Mouse (Mus musculus) ES-E14 (cell line): ENCODE results near the gene Leng9.

Experiments used
- MAFK ChIP-seq: IDR thresholded peaks from 2 replicates; pipeline ENCODE4 v1.6.1; 2014; ENCODE audit warnings: mild to moderate bottlenecking, low read depth, low read length, inconsistent platforms; ENCODE audit not compliant: insufficient read depth
- ZNF384 ChIP-seq: IDR thresholded peaks from 2 replicates; pipeline ENCODE4 v1.6.1; 2012; ENCODE audit warnings: low read depth, low read length, inconsistent platforms

GRCm38 (mm10) chr7:4119976-4120921, 29.9 kb downstream of the Leng9 start:
- TF ChIP-seq ZNF384 (no peak), MAFK (no peak)
